Mouse (Mus musculus): ENCODE measurements around the gene Lpin3. TPM values are rescaled to one million over a fixed set of nuclear protein-coding genes. Genes with fewer than 3 reads are reported as not detected.

The Lpin3 gene
- not detected for total RNA-seq (2018; cell fraction: chromatin; rRNA removed)
- total RNA-seq (2018; cell fraction: cytosol; rRNA removed) = not detected
- total RNA-seq (2018; cell fraction: nucleus; rRNA removed) = not detected
- polyA plus RNA-seq (2018) = not detected in 3 replicates

GRCm38 (mm10) chr2:160880453-160881195, at the start of gene Lpin3:
Gene Lpin3 (plus strand): TSS chr2:160880670.
- no peaks in the 10 kb centered on the region for H3K79me2 ChIP-seq (ENCODE audit: inconsistent target)
- H3K4me3 ChIP-seq (ENCODE audit: inconsistent target) = no peak within 1 kb of the TSS
- no peak within 1 kb of the TSS for H3K27ac ChIP-seq
- H3K36me3 ChIP-seq (ENCODE audit: inconsistent target) = no peaks in the 10 kb centered on the region
- 83% methylated on average over 12 of the region's 13 CpGs for WGBS (ENCODE audit: missing documents)

GRCm38 (mm10) chr2:160840838-160841237, 39.6 kb upstream of the Lpin3 start:
- Histone ChIP-seq H3K4me3 (ENCODE audit: inconsistent target) (no peak overlapping the region), H3K27ac (no peak overlapping the region), H3K79me2 (ENCODE audit: inconsistent target) (no peaks in the 10 kb centered on the region), H3K36me3 (ENCODE audit: inconsistent target) (no peaks in the 10 kb centered on the region)

- 75% methylated on average over 1 of the region's 1 CpGs for WGBS (ENCODE audit: missing documents)
- no peak overlapping the region for H3K4me3 ChIP-seq (ENCODE audit: inconsistent target)
- no peaks in the 10 kb centered on the region for H3K36me3 ChIP-seq (ENCODE audit: inconsistent target)
- no peaks in the 10 kb centered on the region for H3K79me2 ChIP-seq (ENCODE audit: inconsistent target)
- H3K27ac ChIP-seq = no peak overlapping the region
Observed at GRCm38 (mm10) chr2:160847664-160848063, 32.8 kb upstream of the Lpin3 start.

- Histone ChIP-seq H3K4me3 (ENCODE audit: inconsistent target) (no peak overlapping the region), H3K36me3 (ENCODE audit: inconsistent target) (no peaks in the 10 kb centered on the region), H3K27ac (no peak overlapping the region), H3K79me2 (ENCODE audit: inconsistent target) (no peaks in the 10 kb centered on the region)
- 96% methylated on average over 2 of the region's 2 CpGs for WGBS (ENCODE audit: missing documents)
Observed at GRCm38 (mm10) chr2:160848186-160848585, 32.3 kb upstream of the Lpin3 start.

GRCm38 (mm10) chr2:160849617-160850240, 30.7 kb upstream of the Lpin3 start:
- H3K4me3 ChIP-seq (ENCODE audit: inconsistent target) = no peak overlapping the region
- H3K36me3 ChIP-seq (ENCODE audit: inconsistent target) = no peaks in the 10 kb centered on the region
- H3K27ac ChIP-seq = no peak overlapping the region
- 38% methylated on average over 3 of the region's 3 CpGs for WGBS (ENCODE audit: missing documents)
- H3K79me2 ChIP-seq (ENCODE audit: inconsistent target) = no peaks in the 10 kb centered on the region

GRCm38 (mm10) chr2:160850360-160850759, 30.1 kb upstream of the Lpin3 start:
- WGBS (ENCODE audit: missing documents) = 95% methylated on average over 3 of the region's 3 CpGs
- no peak overlapping the region for H3K4me3 ChIP-seq (ENCODE audit: inconsistent target)
- H3K27ac ChIP-seq = no peak overlapping the region
- no peaks in the 10 kb centered on the region for H3K79me2 ChIP-seq (ENCODE audit: inconsistent target)
- no peaks in the 10 kb centered on the region for H3K36me3 ChIP-seq (ENCODE audit: inconsistent target)

GRCm38 (mm10) chr2:160854687-160855086, 25.8 kb upstream of the Lpin3 start:
- Histone ChIP-seq H3K36me3 (ENCODE audit: inconsistent target) (no peaks in the 10 kb centered on the region), H3K79me2 (ENCODE audit: inconsistent target) (no peaks in the 10 kb centered on the region), H3K27ac (no peak overlapping the region), H3K4me3 (ENCODE audit: inconsistent target) (no peak overlapping the region)

GRCm38 (mm10) chr2:160856359-160857102, 23.9 kb upstream of the Lpin3 start:
- no peak overlapping the region for H3K4me3 ChIP-seq (ENCODE audit: inconsistent target)
- 84% methylated on average over 5 of the region's 5 CpGs for WGBS (ENCODE audit: missing documents)
- no peaks in the 10 kb centered on the region for H3K36me3 ChIP-seq (ENCODE audit: inconsistent target)

GRCm38 (mm10) chr2:160860363-160860762, 20.1 kb upstream of the Lpin3 start:
- WGBS (ENCODE audit: missing documents) = 8% methylated on average over 1 of the region's 1 CpGs
- H3K27ac ChIP-seq = no peak overlapping the region
- H3K36me3 ChIP-seq (ENCODE audit: inconsistent target) = no peaks in the 10 kb centered on the region
- no peak overlapping the region for H3K4me3 ChIP-seq (ENCODE audit: inconsistent target)
- H3K79me2 ChIP-seq (ENCODE audit: inconsistent target) = no peaks in the 10 kb centered on the region

More at GRCm38 (mm10) chr2:160856359-160857102, 23.9 kb upstream of the Lpin3 start:
- no peaks in the 10 kb centered on the region for H3K79me2 ChIP-seq (ENCODE audit: inconsistent target)
- H3K27ac ChIP-seq = no peak overlapping the region

GRCm38 (mm10) chr2:160864112-160864511, 16.4 kb upstream of the Lpin3 start:
- no peaks in the 10 kb centered on the region for H3K79me2 ChIP-seq (ENCODE audit: inconsistent target)
- H3K4me3 ChIP-seq (ENCODE audit: inconsistent target) = no peak overlapping the region
- 73% methylated on average over 1 of the region's 1 CpGs for WGBS (ENCODE audit: missing documents)
- H3K36me3 ChIP-seq (ENCODE audit: inconsistent target) = no peaks in the 10 kb centered on the region
- H3K27ac ChIP-seq = no peak overlapping the region

GRCm38 (mm10) chr2:160865266-160865665, 15.2 kb upstream of the Lpin3 start:
- 100% methylated on average over 2 of the region's 2 CpGs for WGBS (ENCODE audit: missing documents)
- H3K27ac ChIP-seq = no peak overlapping the region
- H3K79me2 ChIP-seq (ENCODE audit: inconsistent target) = no peaks in the 10 kb centered on the region
- H3K4me3 ChIP-seq (ENCODE audit: inconsistent target) = no peak overlapping the region
- H3K36me3 ChIP-seq (ENCODE audit: inconsistent target) = no peaks in the 10 kb centered on the region

GRCm38 (mm10) chr2:160869446-160869845, 11.0 kb upstream of the Lpin3 start:
- no peak overlapping the region for H3K4me3 ChIP-seq (ENCODE audit: inconsistent target)
- H3K79me2 ChIP-seq (ENCODE audit: inconsistent target) = no peaks in the 10 kb centered on the region
- 100% methylated on average over 3 of the region's 3 CpGs for WGBS (ENCODE audit: missing documents)
- H3K36me3 ChIP-seq (ENCODE audit: inconsistent target) = no peaks in the 10 kb centered on the region
- H3K27ac ChIP-seq = no peak overlapping the region

- Histone ChIP-seq H3K4me3 (ENCODE audit: inconsistent target) (no peak overlapping the region), H3K36me3 (ENCODE audit: inconsistent target) (no peaks in the 10 kb centered on the region), H3K27ac (no peak overlapping the region), H3K79me2 (ENCODE audit: inconsistent target) (no peaks in the 10 kb centered on the region)
- WGBS (ENCODE audit: missing documents) = 95% methylated on average over 3 of the region's 3 CpGs
Observed at GRCm38 (mm10) chr2:160871310-160871709, 9.2 kb upstream of the Lpin3 start.

- no peaks in the 10 kb centered on the region for H3K79me2 ChIP-seq (ENCODE audit: inconsistent target)
- WGBS (ENCODE audit: missing documents) = 1% methylated on average over 44 of the region's 47 CpGs
- H3K36me3 ChIP-seq (ENCODE audit: inconsistent target) = no peaks in the 10 kb centered on the region
- H3K27ac ChIP-seq = no peak overlapping the region
- H3K4me3 ChIP-seq (ENCODE audit: inconsistent target) = peak overlapping the region; percentile 38
Observed at GRCm38 (mm10) chr2:160872395-160872794, 8.1 kb upstream of the Lpin3 start.

GRCm38 (mm10) chr2:160872890-160873382, 7.5 kb upstream of the Lpin3 start, which contains the start of gene Zhx3:
Gene Zhx3 (minus strand): TSS chr2:160872998.
- H3K27ac ChIP-seq = peak within 1 kb of the TSS; percentile 34; the same call in 1 of the 2 replicates
- H3K4me3 ChIP-seq (ENCODE audit: inconsistent target) = peak within 1 kb of the TSS; percentile 43
- no peaks in the 10 kb centered on the region for H3K79me2 ChIP-seq (ENCODE audit: inconsistent target)
- H3K36me3 ChIP-seq (ENCODE audit: inconsistent target) = no peaks in the 10 kb centered on the region
- whole genome bisulfite sequencing (ENCODE audit: missing documents) = under 1% methylated on average over 45 of the region's 48 CpGs
